Mouse (Mus musculus) frontal cortex, postnatal 14 days (tissue): Measurements from ENCODE around the gene Lbhd1.
A peak's percentile ranks its signal among the peaks of the same experiment; 100 is the strongest.

Source experiments
- DNase-seq, 2 experiments: peaks; one replicate each; pipeline ENCODE4 v3.0.0; 2022; ENCODE audit warnings: low spot score in 2 of 2

Gene Lbhd1

DNA sequence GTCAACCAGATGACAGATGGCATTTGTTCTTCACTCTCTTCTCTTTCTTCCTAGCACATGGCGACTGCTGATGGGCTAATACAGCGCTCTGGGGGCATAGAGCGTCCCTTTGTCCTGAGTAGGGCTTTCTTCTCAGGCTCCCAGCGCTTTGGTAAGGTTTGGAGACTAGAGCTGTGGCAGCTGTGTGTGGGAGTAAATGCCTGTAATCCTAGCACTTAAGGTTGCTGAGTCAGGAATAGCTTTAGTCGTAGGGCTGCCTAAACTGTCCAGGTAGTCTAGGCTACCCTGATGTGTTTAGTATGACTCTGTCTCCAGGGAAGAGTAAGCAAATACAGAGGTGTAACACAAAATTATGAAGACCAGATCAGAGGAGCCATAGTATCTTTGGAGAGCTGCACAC, 28.3 kb downstream of the Lbhd1 start:
- DNase-seq: no peak

DNA sequence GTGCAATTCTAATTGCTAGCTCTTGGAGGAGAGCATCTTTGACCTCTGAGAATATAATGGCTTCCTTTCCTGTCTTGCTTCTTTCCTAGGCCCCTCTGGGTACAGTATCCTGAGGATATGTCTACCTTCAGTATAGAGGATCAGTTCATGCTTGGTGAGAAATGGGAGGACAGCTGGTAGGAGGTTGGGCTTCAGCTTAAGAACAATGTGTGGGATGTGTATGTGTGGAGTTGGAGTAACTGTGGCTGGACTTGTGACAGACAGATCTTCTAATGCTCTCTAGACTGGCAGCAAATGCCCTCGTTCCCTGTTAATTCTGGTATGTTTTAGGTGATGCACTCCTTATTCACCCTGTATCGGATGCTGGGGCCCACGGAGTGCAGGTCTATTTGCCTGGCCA, 30.7 kb downstream of the Lbhd1 start:
- no peak for DNase-seq

DNA sequence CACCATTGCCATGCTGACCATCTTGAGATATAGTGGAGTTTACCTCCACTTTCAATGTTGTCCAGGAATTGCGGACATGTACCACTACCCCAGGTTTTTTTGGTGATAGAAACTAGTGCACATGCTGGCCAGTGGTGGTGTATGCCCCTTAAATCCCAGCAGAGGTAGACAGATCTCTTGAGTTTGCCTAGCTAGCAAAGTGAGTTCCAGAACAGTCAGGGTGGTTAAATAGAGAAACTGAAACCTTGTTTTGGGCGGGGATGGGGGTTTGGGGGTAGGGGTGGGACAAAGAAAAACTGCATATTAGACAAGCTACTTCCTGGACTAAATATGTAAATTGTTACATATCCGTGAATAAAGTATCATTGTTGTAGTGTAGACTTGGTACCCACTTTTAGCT, 35.5 kb downstream of the Lbhd1 start:
- no peak for DNase-seq

DNA sequence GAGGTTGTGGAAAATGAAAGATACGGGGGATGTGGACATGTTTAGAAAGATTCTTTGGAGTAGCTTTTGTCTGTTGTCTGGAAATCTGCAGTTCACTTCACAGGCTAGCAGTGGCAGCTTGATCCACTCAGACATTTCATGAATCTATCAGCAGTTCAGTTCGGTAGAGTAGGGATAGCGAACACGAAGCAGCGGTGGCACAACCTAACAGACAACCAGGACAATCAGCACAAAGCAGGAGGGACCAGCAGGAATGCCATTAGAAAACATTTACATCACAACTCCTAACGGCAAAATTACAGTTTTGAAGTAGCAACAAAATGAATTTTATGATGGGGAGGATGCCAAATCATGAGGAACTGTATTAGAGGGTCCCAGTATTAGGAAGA, 36.1 kb downstream of the Lbhd1 start:
- DNase-seq: no peak

DNA sequence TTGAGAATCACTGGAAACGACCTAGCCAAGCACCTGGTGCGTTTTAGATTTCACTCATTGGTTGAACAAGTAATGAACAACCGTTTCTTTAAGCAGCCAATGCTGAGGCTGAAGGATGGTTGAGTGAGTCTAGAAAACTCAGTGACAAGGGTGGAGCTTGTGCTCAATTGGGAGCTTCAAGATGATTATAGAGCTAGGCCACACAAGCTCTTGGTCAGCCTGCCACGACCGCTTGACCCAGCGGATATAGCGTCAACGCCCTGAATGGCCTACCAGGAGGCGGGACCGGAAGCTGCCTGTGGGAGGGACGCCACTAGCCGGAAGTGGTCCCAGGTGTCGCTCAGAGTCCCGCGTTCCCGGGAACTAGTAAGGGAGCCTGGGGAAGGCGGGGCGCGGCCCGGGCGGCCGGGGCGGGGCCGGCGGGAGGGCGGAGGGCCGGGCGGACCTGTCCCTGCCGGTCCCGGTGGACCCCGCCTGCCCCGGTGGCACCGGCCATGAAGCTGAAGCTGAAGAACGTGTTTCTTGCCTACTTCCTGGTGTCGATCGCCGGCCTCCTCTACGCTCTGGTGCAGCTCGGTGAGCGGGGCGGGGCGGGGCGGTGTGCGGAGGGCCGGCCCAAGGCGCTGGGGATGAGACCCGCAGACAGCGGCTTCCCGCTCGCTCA, 36.7 kb downstream of the Lbhd1 start, which contains the start of gene B3gat3:
Gene B3gat3, plus strand, starts transcription at position 302 of the 664 bp plus-strand sequence.
- DNase-seq: peak; percentile 87 to 89

DNA sequence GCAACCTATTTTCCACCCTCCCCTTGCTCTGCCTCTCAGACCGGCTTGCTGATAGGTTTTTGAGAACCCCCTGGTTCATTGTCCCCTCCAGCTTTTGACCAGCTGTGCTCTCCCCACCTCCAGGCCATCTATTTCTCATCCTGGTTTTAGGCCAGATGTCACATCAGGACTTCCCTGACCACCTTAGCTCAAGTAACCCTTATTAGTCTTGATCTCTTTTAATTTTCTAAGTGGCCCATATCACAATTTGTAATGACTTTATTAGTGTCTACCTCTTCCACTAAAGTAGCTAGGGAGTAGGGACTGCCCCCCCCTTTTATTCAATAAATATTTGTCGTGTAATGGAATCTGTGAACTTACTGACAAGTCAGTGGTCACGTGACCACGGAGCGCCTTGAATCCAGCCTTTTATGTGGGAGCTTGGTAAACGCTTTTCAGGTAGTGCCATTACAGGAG, 37.3 kb downstream of the Lbhd1 start:
- DNase-seq: no peak

DNA sequence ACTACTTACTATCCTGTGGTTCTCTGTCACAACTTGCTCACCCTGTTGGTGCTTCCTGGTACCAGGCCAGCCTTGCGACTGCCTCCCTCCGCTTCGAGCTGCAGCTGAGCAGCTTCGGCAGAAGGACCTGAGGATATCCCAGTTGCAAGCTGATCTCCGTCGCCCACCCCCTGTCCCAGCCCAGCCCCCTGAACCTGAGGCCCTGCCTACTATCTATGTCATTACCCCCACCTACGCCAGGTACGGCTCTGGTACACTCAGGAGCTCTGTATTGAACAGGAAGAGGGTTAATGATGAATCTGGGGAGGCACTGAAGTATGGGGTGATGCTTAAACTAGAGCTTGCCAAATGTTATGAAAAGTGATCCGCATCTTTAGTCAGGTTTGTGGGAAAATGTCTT, 38.2 kb downstream of the Lbhd1 start:
- no peak for DNase-seq

DNA sequence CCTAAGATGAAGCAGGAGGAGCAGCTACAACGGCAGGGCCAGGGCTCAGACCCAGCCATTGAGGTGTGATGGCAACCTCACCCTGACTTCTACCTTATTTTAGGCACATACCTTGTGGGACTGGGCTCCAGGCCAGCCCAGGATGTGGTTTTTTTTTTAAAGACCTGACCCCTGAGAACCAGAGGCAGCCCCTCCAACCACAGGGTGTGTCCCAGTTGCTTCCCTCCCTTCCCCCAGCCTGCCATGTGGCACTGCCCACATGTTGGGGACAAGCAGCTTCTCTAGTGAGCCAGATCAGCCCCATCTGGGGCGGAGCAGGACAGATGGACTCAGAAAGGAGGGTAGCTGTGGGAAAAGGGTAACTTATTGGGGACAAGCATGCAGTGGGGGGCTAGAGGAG, 43.2 kb downstream of the Lbhd1 start:
- DNase-seq: no peak

DNA sequence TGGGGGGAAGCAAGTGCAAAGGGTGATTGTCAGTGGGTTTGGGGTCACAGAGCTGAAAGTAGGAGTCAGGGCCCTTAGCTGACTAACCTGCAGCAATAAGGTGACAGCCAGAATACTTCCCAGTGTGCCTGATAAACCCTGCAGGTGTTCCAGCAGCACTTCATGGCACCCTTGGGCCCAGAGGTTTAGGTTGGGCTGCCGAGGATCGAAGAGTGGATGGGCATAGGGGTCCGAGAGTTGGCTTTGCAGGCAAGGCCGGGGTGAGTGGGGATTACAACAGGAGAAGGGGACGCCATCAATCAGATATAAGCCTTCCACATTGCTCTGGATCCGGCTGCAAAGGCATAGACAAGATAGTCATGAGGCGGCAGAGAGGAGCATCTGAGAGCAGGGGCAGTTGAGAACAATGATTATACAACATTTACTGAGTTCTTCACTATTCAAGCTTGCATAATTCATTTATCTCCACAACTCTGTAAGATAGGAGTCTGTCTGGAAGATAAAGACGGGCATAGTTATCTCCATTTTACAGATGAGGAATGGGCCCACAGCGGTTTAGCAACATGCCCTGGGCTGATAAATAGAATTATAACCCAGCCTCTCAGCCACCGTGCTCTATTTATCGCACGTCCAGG, 44.5 kb downstream of the Lbhd1 start:
- DNase-seq: no peak

DNA sequence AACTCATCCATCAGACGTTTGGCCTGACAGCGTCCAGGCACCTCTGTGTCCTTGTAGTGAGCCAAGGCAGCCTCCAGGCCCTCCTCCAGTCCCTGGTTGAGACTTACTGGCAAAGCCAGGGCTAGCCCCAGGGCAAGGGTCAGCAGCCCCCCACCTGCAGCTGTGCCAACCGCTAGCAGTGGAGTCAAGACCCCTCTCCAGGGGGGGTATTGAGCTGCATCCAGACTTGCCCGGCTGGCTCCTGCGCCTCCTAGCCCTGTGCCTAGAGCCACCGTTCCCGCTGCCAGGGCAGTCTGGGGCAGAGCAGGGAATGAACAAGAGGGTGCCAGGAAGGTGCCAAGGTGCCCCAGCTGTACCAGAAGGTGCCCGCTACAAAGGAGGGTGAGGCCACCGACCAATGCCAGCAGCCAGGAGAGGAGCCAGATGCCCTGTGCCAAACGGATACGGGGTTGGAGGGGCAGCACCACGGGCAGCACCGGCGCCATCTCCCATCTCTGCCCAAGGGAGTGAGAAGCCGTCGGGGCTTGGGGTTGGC, 45.2 kb downstream of the Lbhd1 start:
- no peak for DNase-seq

DNA sequence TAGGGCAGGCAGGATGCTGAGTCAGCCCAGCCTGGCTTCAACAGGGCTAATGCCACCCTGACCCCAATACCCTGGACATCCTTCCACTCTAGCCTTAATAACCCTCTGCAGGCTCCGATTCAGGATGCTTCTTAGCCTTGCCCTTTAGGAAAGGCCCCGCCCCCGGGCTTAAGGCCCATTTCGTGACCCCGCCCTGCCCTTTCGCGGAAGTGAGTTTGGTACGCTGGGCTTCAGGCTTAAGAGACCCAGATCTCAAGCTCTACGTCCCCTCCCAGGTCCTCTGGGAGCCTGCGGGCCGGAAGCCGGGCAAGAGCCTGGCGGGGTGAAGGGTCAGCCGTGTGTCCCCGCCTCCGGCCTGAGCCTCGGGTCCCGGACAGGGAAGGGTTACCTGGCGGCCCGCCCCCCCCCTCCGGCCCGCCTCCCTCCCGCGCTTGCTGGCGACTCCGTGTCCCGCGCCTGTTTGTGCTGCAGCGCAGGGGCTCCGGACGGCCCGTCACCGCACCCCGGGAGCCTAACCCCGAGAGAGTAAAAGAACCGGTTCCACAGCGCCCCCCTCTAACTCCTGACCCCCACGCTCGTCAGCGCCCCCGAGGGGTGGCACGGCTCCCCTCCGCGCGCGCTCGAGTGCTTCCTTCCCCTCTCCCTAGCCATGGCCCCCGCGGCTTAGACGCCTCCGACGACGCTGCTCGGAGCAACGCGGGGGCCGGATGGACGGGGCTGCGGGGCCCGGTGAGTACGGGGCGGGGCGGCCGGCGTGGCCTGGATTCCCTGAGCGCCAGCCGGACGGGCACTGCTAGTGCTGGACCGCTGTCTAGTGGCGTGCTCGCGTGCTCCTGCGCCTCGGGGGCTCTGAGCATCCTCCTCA, 45.9 kb downstream of the Lbhd1 start, which contains the start of the genes Rom1 and Eml3:
Gene Rom1, minus strand, starts transcription at position 133 of the 865 bp plus-strand sequence.
Gene Eml3, plus strand, starts transcription at position 329 of the 865 bp plus-strand sequence.
- DNase-seq: peak; percentile 57 to 64

DNA sequence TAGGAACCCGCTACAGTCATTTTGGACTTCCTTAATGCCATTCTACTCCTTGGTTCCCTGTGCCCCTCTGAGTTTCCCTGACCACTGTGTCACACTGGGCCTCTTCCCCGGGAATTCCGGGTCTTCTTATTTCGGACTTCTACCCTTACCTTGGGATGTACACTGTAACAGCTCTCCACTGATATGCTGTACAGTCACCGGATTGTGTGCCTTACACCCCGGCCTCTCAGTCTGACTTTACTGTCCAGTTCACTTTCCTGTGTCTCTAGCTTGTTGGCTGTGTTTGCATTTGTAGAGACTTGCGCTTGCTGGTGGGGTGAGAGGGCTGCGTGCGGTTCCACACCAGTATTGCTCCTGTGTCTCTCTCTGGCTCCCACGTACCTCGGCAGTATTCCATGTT, 46.6 kb downstream of the Lbhd1 start:
- no peak for DNase-seq

DNA sequence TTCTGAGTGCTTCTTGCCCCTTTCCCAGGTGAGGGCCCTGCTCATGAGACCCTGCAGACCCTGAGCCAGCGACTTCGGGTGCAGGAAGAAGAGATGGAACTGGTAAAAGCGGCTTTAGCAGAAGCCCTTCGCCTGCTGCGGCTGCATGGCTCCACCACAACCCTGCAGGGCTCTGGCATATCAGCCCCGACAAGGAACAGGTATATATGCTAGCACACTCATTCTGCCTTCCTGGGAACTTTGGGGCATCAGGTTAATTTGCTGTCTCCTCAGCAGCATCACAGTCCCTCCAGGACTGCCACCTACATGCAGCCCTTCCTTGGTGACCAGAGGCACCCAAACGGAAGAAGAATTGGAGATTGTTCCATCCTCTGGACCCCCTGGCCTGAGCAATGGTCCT, 47.2 kb downstream of the Lbhd1 start:
- no peak for DNase-seq

DNA sequence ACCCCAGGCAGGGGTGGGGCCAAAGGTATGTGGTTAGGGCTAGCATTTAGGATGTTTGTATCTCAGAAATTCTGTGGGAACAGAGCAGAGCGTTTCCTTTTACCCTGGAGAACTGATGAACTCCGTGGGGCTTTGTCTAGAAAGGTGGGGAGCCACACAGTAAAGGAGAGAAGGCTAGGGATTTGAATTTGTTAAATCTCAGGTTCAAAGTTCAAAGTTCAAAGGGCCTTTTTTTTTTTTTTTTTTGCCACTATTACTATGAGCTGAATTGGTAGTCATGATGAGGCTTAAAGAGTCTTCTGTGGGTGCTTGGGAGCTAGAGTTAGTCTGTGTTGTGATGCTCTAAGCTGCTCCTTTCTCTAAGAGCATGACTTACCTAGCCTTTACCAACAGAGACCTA, 53.2 kb downstream of the Lbhd1 start:
- no peak for DNase-seq

DNA sequence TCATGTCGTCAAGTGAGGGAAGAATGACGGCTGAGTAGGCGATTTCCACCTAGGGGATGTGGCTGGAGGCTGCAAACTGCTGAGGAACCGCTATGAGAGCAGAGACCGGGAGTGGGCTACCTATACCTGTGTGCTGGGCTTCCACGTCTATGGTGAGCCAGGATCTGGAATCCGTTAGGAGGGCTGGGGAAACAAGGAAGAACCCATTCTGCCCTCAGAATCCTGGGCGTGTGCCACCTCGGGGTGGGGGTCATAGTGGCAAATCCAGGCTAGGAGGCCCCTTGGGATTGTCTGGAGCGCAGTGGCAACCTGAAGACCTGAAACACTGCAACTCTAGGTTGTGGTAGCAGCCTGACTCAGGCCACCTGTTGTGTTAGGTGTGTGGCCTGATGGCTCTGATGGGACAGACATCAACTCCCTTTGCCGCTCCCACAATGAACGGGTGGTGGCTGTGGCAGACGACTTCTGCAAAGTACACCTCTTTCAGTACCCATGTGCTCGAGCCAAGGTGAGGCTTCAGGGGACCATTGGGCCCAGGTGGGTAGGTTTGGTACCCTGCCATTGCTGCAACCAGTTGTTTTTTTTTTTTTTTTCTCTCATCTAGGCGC, 57.1 kb downstream of the Lbhd1 start:
- no peak for DNase-seq

DNA sequence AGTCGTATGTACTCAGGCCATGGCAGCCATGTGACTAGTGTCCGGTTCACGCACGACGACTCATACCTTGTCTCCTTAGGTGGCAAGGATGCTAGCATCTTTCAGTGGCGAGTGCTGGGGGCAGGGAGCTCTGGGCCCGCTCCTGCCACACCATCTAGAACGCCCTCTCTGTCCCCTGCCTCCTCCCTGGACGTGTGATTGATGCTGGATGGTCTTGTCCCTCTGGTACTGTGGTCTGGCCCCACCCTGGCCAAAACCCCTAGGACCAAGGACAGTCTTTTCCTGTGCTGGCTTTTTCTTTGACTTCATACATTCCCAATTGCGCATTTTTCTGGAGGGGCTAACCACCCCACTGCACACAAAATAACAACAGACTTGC, 57.6 kb downstream of the Lbhd1 start:
- DNase-seq: no peak

DNA sequence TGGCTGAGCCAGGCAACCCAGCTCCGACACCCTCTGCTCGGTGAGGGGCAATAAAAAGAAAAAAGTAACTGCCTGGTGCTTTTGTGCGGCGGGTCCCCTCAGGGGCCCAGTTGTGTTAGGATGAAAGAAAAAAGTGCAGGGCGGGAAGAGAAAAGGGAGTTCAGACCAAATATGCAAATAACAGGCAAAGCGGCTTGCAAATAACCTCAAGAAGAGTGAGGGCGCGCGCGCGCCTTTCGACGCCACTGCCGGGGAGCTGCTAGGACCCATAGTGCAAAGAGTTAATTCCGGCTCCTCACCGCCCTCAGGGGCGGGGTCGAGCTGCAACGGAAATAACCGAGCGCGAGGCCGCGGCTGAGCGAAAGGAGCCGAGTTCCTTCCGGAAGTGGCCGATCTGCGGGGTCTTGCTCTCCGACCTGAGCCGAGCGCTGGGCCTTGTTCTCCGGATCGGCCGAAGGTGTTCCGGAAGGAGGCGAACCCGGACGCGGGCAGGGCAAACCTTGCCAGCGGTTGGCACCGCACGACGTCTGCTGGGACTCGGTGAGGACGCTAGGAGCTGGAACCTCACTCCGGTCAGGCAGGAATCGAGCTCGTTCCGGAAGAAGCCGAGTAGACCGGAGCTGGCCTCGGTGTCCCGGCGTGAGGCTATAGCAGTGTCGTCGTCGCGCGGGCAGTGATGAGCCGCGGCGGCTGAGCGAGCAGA, 58.1 kb downstream of the Lbhd1 start, which contains the start of gene Mta2:
Gene Mta2, plus strand, starts transcription at position 361 of the 703 bp plus-strand sequence.
- peak; percentile 93 for DNase-seq
